Mouse (Mus musculus): Measurements from ENCODE around the gene Nmi. TPM values are rescaled to one million over a fixed set of nuclear protein-coding genes. Genes with fewer than 3 reads are reported as not detected.
"Not testable (repeated sequence)": the region's sequence is repeated elsewhere in the genome, so short reads cannot be mapped to it uniquely, and the experiment has no call there.

Nmi gene
- total RNA-seq (2021) = 1 to 10 TPM; 1.2 to 2.5 TPM

- no peak for DNase-seq (ENCODE audit: extremely low spot score in 1 of 2, low spot score in 2 of 2)
- intact Hi-C loops (cut with DNase I) = loop anchor here (5.0 kb wide), 1 partner anchor 99 kb away; the partner anchor contains the start of gene Rif1
Observed at GRCm38 (mm10) chr2:51973410-51973968, at the start of gene Nmi. TSS of gene Nmi (minus strand) at chr2:51973494.

DNA sequence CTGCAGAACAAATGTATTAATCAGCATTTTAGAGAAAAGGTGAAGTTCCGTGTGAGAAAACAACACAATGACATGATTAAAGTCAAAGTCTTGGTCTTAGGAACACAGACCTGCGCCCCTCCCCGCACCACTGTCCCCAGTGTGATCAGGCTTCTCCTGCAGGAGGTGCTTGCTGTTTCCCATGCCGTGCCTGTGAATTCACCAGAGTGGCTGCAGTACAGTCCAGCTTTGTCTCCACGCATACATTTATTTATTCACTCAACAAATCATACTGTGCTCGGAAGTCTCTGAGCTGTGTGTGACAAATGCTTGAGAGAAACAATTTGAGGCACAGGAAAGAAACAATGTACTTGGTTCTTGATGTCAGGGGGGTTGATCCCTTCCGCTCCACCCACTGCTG is 43.1 kb upstream of the Nmi start:
- intact Hi-C loops (cut with DNase I) = no loop called here
- no peak for DNase-seq (ENCODE audit: extremely low spot score in 1 of 2, low spot score in 2 of 2)

GRCm38 (mm10) chr2:52013306-52013820 is 40.1 kb upstream of the Nmi start:
- DNase-seq (ENCODE audit: extremely low spot score in 1 of 2, low spot score in 2 of 2) = no peak
- intact Hi-C loops (cut with DNase I) = no loop called here

DNA sequence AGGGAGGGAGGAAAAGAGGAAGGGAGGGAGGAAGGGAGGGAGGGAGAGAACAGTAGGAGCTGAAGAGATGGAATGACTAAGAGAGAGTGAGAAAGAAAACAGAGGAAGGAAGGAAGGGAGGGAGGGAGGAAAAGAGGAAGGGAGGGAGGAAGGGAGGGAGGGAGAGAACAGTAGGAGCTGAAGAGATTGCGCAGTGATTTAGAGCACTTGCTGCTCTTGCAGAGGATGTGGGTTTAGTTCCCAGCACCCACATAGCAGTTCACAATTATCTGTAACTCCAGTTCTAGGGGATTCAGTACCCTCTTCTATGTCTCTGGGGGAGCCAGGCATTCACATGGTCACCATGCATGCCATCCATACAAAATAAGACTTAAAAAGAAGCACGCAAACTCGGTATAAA is 38.5 kb upstream of the Nmi start:
- intact Hi-C loops (cut with DNase I); DNase-seq (ENCODE audit: extremely low spot score in 1 of 2, low spot score in 2 of 2): not testable (repeated sequence)

DNA sequence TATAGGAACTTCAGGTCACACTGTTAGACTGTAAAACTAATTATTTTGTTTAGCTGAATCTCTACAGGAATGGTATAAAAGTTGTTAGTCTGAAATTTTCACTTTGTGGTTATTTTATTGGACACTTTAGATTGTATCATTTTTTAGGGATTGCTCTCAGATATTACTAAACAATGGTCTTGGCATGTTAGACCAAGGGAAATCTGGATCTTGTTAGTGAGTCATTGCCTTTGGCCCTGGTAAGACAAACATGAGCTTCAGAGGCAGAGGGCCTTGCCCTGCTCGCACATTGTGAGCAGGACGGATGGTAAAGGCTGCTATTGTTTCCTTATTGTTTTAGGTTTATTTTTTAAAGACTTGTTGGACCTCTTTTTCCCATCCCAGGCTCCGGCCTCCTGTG is 33.1 kb upstream of the Nmi start:
- peak in 1 of 2 experiments; percentile 19 for DNase-seq (ENCODE audit: extremely low spot score in 1 of 2, low spot score in 2 of 2)
- intact Hi-C loops (cut with DNase I) = no loop called here

- intact Hi-C loops (cut with DNase I); DNase-seq (ENCODE audit: extremely low spot score in 1 of 2, low spot score in 2 of 2): not testable (repeated sequence)
Observed at GRCm38 (mm10) chr2:52002299-52002698, 29.0 kb upstream of the Nmi start.

GRCm38 (mm10) chr2:52001521-52001920 is 28.2 kb upstream of the Nmi start:
- intact Hi-C loops (cut with DNase I) = no loop called here
- no peak for DNase-seq (ENCODE audit: extremely low spot score in 1 of 2, low spot score in 2 of 2)

DNA sequence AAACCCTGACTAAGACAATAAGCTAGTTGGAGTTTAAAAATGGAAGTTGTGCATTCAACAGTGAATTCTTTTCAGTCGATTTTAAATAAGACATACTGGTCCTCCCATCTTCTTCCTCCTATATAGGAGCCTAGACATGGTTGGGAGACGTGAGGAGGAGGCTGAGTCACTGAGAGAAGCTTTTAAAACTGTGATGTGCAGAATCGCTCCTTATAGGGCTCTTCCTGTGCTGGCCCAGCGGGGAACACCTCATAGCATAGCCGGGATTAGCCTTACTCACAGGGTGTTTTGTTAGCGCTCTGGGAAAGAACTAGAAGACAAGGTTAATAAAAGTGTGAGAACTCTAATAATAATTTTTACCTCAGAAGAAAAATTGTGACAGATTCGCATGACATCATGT is 26.7 kb upstream of the Nmi start:
- DNase-seq (ENCODE audit: extremely low spot score in 1 of 2, low spot score in 2 of 2) = no peak

DNA sequence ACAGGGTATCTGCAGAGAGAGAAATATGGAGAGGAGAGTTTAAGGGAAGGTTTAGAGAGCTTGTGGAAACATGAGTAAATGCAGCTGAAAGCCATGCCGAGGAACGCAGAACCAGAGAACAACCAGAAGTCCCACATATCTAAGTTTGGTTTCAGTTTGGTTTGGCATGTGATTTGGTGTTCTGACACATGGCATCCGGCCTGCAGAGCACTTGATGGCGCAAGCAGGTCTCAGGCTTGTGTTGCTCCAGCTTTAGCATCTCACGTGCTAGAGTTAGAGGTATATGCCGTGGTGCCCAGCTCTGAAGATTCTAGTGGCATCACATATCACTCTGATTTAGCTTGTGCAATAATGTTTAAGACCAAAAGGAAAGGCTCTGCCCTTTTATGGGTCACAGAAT is 18.2 kb upstream of the Nmi start:
- DNase-seq (ENCODE audit: extremely low spot score in 1 of 2, low spot score in 2 of 2) = no peak
- intact Hi-C loops (cut with DNase I) = no loop called here

More for the DNA sequence above, 26.7 kb upstream of the Nmi start:
- intact Hi-C loops (cut with DNase I) = no loop called here

- no peak for DNase-seq (ENCODE audit: extremely low spot score in 1 of 2, low spot score in 2 of 2)
- intact Hi-C loops (cut with DNase I) = loop anchor here (5.0 kb wide), 1 partner anchor 48 kb away; the partner anchor contains the start of gene Tnfaip6
Observed at GRCm38 (mm10) chr2:51989559-51989958, 16.3 kb upstream of the Nmi start.

GRCm38 (mm10) chr2:51986695-51987094 is 13.4 kb upstream of the Nmi start:
- intact Hi-C loops (cut with DNase I) = loop anchor here (5.0 kb wide), 1 partner anchor 51 kb away; the partner anchor contains the start of gene Tnfaip6
- no peak for DNase-seq (ENCODE audit: extremely low spot score in 1 of 2, low spot score in 2 of 2)

- intact Hi-C loops (cut with DNase I) = loop anchor here (5.0 kb wide), 1 partner anchor 51 kb away; the partner anchor contains the start of gene Tnfaip6
- DNase-seq (ENCODE audit: extremely low spot score in 1 of 2, low spot score in 2 of 2) = no peak
Observed at GRCm38 (mm10) chr2:51986157-51986556, 12.9 kb upstream of the Nmi start.

DNA sequence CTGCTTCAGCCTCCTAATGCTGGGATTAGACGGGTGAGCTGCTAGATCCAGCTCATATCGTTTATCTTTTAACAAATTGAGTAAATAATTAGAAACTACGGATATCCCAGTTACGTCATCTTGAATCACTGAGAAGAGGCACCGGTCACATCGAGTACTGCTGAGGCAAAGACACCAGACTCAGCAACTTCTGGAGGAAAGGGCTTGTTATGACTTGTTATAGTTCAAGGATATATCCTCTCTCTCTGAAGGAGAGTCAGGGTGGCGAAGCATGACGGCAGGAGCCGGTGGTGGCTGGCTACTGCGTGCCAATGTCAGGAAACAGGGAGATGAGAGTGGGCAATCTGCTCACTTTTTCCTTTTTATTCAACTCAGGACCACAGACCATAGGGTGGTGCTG is 11.9 kb upstream of the Nmi start:
- DNase-seq (ENCODE audit: extremely low spot score in 1 of 2, low spot score in 2 of 2) = no peak
- intact Hi-C loops (cut with DNase I) = loop anchor here (5.0 kb wide), 1 partner anchor 52 kb away; the partner anchor contains the start of gene Tnfaip6

DNA sequence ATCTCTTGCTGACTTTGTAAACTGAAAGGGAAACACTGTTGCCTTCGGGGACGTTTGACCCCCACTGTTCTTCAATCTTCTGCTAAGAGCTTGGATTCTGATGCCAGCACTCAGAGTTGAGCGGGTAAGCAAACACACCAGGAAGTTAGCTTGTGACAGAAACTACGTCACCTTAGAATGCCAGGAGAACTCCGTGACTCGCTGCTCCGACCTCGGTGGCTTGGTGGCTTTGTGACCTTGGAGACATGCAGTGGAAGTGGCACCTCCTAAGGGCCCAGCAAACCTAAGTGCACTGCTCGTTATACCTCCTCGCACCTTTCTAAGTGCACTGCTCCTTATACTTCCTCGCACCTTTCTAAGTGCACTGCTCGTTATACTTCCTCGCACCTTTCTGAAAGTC is 9.0 kb upstream of the Nmi start:
- intact Hi-C loops (cut with DNase I) = no loop called here
- no peak for DNase-seq (ENCODE audit: extremely low spot score in 1 of 2, low spot score in 2 of 2)

DNA sequence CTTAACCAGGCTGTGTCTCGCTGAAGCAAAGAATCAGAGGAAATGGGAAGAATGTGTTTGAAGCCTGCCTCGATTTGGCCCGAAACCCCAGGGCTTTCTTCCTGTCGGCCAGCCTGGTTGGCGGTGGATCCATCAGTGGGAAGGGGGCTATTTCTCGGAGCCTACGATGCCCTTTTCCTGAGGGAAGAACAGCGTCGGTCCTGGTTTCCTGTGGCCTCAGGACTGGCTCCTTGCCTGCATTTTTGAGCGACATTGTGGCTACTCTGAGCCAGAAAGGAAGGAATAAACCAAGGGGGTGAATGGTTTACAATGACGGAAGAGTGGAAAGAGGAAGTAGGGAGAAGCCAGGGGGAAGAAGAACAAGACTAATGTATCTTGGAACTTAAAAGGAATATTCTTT is 8.3 kb upstream of the Nmi start:
- DNase-seq (ENCODE audit: extremely low spot score in 1 of 2, low spot score in 2 of 2) = peak in 1 of 2 experiments; percentile 40
- intact Hi-C loops (cut with DNase I) = no loop called here

GRCm38 (mm10) chr2:51972641-51973409 is 469 bp downstream of the Nmi start:
- intact Hi-C loops (cut with DNase I) = loop anchor here (5.0 kb wide), 1 partner anchor 99 kb away; the partner anchor contains the start of gene Rif1
- peak in 1 of 2 experiments; percentile 60 for DNase-seq (ENCODE audit: extremely low spot score in 1 of 2, low spot score in 2 of 2)

DNA sequence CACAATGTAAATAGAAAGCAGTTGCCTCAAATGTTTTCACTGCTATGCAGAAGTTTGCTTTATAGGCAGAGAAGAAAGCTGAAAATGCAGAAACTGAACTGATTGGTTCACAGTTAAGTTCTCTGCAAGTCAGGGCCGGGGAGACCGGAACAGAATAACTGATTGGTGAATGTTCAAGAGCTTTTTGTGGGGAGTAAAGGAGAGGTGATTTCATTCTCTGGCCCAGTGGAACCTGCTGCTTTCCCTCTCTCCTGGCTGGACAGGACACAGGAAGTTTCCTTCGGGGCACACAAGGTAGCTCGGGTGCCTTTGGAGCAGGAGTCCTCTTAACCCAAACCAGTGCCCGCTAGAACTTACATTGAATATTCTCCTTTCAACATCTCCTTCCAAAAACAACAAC is 1.2 kb downstream of the Nmi start:
- no peak for DNase-seq (ENCODE audit: extremely low spot score in 1 of 2, low spot score in 2 of 2)
- intact Hi-C loops (cut with DNase I) = loop anchor here (5.0 kb wide), 1 partner anchor 100 kb away; the partner anchor contains the start of gene Rif1

- no peak for DNase-seq (ENCODE audit: extremely low spot score in 1 of 2, low spot score in 2 of 2)
- intact Hi-C loops (cut with DNase I) = loop anchor here (5.0 kb wide), 1 partner anchor 101 kb away; the partner anchor contains the start of gene Rif1
Observed at GRCm38 (mm10) chr2:51970897-51971296, 2.4 kb downstream of the Nmi start.

- intact Hi-C loops (cut with DNase I) = no loop called here
- no peak for DNase-seq (ENCODE audit: extremely low spot score in 1 of 2, low spot score in 2 of 2)
Observed at GRCm38 (mm10) chr2:51967288-51967687, 6.0 kb downstream of the Nmi start.
